Mouse (Mus musculus) retina, postnatal 1 day (tissue): ENCODE data around the gene Kcns3.
A peak's percentile ranks its signal among the peaks of the same experiment; 100 is the strongest.

Experiments used
- DNase-seq: peaks from one replicate; pipeline ENCODE4 v3.0.0-alpha.2; 2012

Kcns3 gene

DNA sequence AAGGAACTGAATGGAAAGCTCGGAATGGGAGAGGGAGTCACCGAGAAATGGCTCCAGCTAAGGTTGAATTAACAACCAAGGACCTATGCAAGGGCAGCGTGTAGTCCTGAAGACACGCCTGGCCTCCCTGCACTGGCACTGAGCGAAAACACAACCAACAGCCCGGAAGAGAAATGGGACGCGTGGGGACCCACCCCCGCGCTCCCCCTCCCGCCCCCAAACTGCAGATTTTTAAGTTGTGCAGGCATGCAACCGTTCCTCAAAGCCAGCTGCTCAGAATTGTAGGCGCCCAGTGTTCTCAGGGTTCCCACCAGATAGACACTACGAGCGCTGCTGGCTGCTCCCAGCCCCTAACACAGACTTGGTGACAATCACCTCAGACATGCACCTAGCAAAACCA lies at the start of gene Kcns3:
Kcns3 (minus strand) TSS at position 42 of the 400 bp plus-strand sequence.
- peak; percentile 10 for DNase-seq

DNA sequence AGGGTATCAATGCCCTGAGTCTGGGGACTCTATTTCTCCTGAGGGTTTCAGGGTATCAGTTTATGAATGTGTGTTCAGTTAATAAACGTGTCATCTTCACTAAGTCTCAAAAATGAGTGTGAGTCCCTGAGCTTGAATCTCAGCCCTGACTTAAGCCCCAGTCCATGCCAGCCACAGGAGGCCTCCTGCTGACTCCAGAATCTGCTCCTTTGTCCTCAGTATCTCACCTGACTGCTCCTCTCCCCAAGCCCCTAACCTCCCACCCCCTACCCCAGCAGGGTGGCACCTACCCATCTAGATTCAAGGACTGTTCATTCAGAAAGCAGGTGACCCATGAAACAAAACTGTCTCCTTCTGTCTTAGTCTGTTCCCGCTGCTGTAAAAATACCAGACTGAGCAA lies 47.7 kb upstream of the Kcns3 start:
- DNase-seq, result no peak

- DNase-seq, result peak; percentile 62
Observed at GRCm38 (mm10) chr12:11198026-11198425, 47.2 kb upstream of the Kcns3 start.

DNA sequence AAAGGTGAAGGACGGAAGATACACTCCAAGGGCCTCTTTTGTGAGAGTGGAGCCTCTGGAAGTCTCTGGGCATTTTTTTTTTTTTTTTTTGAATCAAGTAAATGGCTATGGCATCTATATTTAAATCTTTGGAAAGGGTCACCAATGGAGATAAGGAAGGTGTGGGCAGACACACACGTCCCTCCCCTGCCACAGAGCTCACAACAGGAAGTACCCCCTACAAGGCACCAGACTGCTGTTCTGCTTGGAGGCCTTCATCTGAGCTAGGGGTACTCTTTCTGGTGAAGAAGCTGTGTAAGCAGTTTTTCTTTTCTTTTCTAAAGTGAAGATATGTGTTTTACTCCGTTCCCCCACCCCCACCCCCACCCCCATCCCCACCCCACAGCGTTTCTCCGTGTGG lies 46.0 kb upstream of the Kcns3 start:
- DNase-seq, result no peak

GRCm38 (mm10) chr12:11196142-11196597 lies 45.3 kb upstream of the Kcns3 start:
- peak; percentile 74 for DNase-seq

DNA sequence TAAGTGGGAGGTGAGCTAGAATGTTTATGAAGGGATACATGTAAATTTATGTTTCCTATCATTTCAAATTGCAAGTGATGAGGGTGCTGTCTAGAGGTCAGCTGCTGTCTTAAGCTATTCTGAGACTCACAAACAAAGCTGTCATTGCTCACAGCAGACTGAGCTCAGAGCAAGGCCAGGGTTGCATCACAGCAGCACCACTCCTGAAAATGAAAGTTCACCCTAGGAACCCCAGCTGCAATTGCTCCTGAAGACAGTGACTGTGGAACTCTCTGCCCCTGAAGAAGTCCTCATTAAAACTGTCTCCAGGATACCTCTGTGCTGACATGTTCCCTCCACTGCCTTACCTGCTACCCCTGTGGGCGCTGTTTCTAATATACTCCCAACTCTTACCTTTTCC lies 44.2 kb upstream of the Kcns3 start:
- DNase-seq, result no peak

- DNase-seq, result peak; percentile 89
Observed at GRCm38 (mm10) chr12:11178486-11179154, 27.8 kb upstream of the Kcns3 start.

DNA sequence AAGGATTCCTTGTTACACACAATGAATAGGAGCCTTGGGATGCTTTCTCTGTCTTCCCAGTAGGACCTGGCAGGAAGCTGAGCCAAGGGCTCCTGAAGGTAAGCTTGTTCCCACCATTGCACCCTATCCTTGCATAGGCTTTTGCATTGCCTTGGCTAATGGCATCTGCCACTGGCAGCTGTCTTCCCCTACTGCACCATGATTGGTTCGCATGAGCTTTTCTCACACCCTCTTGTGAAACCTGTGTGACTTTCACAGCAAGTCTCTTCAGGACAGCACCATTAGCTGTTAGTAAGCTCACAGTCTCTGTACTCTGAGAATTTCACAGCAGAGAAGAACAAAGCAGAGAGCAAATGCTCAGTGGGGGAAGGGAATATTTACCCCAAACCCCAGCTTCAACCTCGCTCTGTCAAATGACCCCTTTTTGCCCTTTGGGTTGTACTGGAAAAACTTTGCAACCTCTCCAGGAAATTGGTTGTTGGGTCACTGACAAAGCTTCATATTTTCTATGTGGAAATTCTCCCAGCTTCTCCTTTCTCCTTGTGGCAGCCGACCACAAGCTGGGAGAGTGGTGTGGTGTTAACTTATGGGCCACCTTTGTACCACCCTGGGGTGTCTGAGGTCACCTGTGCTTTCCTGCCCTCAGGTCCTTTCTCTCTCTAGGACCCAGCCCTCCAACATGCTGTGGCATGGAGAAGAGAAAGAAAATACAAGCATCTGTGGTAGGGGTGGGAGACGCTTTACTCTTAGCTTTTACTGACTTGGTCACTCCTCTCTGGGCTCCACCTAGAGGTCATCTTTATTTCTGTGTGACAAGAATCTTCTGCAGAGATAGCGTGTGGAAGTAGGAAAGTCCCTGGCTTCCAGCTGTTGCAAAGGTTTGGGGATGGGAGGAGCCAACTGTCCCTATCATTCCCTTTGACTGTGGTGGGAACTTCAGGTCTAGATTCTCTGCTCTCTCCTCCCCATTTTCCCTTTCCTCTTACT lies 26.8 kb upstream of the Kcns3 start:
- DNase-seq, result no peak

DNA sequence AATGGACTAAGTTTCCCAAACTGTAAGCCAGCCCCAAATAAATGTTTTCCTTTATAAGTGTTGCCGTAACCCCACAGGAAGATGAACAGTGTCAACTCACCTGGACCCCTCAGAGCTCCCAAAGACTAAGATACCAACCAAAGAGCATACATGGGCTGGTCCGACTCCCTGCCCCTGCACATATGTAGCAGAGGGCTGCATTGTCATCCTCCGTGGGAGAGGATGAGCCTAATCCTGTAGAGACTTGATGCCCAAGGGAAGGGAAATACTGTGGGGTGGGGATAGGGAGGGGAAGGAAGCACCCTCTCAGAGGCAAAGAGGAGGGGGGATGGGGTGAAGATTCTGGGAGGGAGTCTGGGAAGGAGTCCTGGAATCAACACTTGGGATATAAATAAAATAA lies 7.8 kb upstream of the Kcns3 start:
- DNase-seq, result no peak

DNA sequence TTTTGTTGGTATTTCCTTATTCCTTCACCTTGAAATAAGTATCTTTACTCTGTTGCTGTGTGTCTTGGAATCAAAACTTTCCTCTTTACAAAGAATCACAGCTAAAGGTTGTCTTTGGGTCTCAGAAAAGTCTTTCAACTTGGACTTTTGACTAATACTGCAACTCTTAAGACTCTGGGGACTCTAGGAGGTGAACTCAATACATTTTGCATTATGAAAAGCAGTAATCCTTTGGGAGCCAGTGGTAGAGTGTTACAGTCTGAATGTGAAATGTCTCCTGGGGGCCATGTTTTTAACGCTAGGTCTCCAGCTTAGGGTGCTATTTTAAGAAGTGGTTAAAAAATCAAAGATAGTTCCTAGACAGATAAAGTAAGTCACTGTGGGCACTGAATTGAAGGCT lies 4.3 kb upstream of the Kcns3 start:
- no peak for DNase-seq

GRCm38 (mm10) chr12:11153587-11153986 lies 2.7 kb upstream of the Kcns3 start:
- DNase-seq, result no peak

DNA sequence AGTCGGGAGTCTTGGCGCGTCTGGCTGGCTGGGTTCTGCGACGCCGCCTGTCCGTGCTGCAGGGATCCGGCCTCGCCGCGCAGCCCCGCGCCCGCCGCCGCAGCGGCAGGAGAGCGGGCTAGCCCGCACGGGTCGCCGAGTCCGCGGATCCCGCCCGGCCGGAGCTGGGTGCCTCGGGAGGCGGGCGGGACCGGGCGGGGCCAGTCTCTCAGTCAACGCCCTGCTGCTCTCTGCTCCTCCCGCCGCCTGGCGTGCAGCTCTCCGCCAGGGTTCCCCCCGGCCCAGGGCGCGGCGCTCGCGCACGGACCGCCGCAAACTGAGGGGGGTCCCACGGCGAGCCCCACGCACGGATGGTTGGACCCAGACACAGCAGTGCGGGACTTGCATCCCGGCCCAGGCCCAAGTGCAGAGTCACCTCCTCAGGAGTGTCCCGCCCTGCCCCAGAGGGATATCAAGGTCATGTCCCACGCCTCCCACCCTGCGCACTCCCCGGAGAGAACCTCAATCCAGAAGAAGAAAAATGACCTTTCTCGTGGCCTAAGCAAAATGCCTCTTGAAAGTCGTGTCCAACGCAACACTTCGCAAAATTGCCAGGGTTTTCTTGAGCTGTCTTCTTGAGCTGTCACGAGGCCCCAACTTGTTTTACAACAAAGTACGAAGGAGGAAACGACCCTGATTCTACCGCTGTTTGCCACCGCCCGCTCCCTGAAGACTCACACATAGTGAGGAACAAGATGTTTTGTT lies 492 bp downstream of the Kcns3 start:
- peak; percentile 51 for DNase-seq

GRCm38 (mm10) chr12:11149421-11150191 lies 1.2 kb downstream of the Kcns3 start:
- peak; percentile 64 for DNase-seq

DNA sequence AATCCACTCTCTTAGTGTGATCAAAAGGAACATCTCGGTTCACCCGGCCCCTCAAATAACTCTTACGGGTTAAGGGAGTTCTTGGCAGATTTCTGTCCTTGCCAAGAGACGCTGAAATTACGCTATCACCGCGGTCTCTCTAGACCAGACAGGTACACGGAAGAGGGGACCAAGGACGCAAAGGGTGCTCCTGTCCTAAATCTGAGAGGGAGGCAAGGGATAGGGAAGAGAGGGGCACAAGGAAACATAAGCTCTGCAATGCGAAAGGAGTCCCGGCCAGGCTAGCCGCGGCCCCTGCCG lies 1.8 kb downstream of the Kcns3 start:
- no peak for DNase-seq

GRCm38 (mm10) chr12:11144894-11145293 lies 6.0 kb downstream of the Kcns3 start:
- no peak for DNase-seq

DNA sequence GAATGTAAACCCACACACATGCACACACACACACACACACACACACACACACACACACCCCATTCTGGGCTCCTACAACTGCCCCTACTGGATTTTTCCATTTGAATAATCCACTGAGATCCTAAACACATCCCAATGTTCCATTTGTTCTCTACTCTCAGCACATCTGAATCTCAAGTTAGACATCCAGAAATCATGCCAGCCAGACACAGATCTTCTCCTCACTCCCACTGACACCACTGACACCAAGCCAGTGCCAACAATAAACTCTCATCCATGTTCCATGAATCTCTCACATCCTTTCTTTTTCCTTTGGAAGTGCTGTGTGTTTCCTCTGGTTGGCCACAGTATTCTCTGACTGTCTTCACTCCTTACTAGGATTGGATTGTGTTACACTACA lies 18.4 kb downstream of the Kcns3 start:
- no peak for DNase-seq

DNA sequence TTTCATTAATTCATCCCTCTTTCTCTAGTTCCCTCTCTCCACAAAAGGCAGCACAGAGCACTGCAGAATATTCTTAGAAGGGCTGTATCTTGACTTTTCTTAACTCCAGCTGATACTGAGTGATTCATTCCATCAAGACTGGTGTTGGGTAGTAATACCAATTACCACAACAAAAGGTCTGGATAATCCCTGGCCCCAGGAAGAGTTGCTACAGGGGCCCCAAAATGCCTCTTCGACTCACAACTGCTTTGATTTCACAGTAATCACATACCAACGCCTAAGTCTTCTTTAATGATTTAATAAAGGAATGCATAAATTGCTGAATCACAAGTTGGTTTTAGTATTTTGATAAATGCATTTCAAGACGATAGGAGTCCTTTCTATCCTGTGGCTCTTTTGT lies 21.7 kb downstream of the Kcns3 start:
- no peak for DNase-seq

DNA sequence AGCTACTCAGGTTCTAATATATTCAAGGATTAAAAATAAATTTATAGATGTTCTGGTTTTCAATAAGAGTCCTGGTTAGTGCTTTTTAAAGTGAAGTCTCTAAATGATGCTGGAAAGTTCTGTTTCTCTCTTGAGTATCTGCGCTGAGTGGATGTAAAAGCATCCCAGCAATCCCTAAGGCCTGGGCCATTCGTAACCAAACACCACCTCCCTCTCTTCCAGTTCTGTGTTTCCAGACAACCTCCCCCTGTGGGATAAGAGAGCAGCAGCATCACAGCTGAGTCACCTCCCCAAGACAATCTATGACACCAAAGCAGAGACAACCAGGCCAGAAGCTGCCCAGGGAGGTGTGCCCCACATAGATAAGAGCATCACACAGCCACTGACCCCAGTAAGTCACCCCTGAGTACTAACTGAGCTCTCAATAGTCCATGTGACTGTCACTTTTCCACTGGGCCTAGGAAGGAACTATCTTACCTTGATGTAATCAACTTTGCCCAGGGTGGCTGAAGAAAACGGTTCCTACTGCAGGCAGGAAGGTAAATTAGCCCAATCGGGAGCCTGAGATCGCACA lies 24.6 kb downstream of the Kcns3 start:
- DNase-seq, result no peak

GRCm38 (mm10) chr12:11101565-11101964 lies 49.3 kb downstream of the Kcns3 start:
- no peak for DNase-seq

- DNase-seq, result no peak
Observed at GRCm38 (mm10) chr12:11088626-11089372, 62.1 kb downstream of the Kcns3 start.

- DNase-seq, result peak; percentile 22
Observed at GRCm38 (mm10) chr12:11086866-11087265, 64.0 kb downstream of the Kcns3 start.

GRCm38 (mm10) chr12:11071079-11071478 lies 79.8 kb downstream of the Kcns3 start:
- DNase-seq, result no peak
